Mouse (Mus musculus) heart, adult 2 months (tissue): ENCODE measurements around the gene Extl1.

Experiments
- CTCF ChIP-seq: fragments of 200-600 bp; IDR thresholded peaks from 2 replicates; pipeline ENCODE4 v1.8.1; 2022; ENCODE audit warnings: antibody characterized with exemption, mild to moderate bottlenecking, moderate library complexity
- POLR2A ChIP-seq: fragments of 200-500 bp; IDR thresholded peaks from 2 replicates; pipeline ENCODE4 v1.6.1; 2011; ENCODE audit warnings: mild to moderate bottlenecking, low read depth, low read length, control low read depth; ENCODE audit not compliant: insufficient read depth

GRCm38 (mm10) chr4:134306963-134307362 lies 76.7 kb downstream of the Extl1 start:
- no peak for TF ChIP-seq CTCF
- no peak for TF ChIP-seq POLR2A
